Mouse (Mus musculus) hematopoietic stem cell, adult 5-6 weeks (primary cell): ENCODE results near the gene Tia1. TPM values are rescaled to one million over a fixed set of nuclear protein-coding genes. Genes with fewer than 3 reads are reported as not detected.
A peak's percentile ranks its signal among the peaks of the same experiment; 100 is the strongest.

Experiments used
- ATAC-seq, 2 experiments: fragments of 125-278 bp in 1 of 2; replicated peaks in 1 of 2; 2 replicates each; pipeline ENCODE4 v1.8.0; 2016 to 2017; ENCODE audit warnings: inconsistent platforms in 2 of 2, mild to moderate bottlenecking in 2 of 2, moderate number of reproducible peaks in 2 of 2, low read depth in 1 of 2, moderate TSS enrichment in 1 of 2; ENCODE audit not compliant: low FRiP score in 2 of 2, poor library complexity in 2 of 2, severe bottlenecking in 2 of 2, insufficient read depth in 1 of 2, low TSS enrichment in 1 of 2
- total RNA-seq: library from RNA; stranded (forward); fragments of 172-1452, 232-1000 nt; gene quantifications from 2 replicates; pipeline ENCODE4 v1.2.3, GENCODE M21; 2017

Tia1 gene
- total RNA-seq, 1 experiment from 2014 or later = 129 TPM

GRCm38 (mm10) chr6:86402681-86403607, 1.1 kb upstream of the Tia1 start:
- ATAC-seq = no peak

DNA sequence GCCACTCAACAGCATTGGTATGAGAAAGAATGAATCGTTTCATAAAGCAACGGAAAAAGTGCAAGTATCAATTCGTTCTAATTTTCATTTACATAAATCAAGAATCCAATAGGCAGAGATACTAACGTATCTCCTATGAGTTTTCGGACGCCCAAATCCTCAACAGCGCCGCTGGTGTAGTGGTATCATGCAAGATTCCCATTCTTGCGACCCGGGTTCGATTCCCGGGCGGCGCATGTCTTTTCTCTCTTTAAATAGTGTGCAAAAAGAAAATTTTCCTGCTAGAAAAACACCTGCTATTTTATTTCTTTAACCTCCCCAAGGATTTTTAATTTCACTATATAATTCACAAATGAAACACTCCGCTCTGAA, 305 bp upstream of the Tia1 start:
- peak; percentile 33 to 34; a peak in 2 of 4 replicates for ATAC-seq

GRCm38 (mm10) chr6:86404996-86405395, 977 bp downstream of the Tia1 start:
- no peak for ATAC-seq

- ATAC-seq = no peak
Observed at GRCm38 (mm10) chr6:86406306-86406705, 2.3 kb downstream of the Tia1 start.

- no peak for ATAC-seq
Observed at GRCm38 (mm10) chr6:86418711-86419110, 14.7 kb downstream of the Tia1 start.

DNA sequence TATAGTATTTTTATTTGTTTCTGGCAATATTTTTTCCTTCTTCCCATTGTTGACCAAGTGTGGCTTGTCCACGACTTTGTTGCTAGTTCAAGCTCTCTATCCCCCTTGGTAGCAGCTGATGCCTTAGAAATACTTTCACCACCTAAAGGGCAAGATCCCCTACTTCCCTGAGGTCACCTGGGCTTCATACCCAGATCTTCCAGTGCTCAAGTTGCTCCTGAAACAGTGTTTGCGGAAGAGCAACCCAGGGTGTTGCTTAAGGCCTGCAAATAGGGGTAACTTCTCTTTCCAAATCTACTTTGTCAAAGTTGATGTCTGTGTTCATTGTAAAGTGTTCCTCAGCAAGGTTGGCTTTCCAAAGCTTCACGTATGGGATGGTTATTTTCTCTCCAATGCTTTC, 15.2 kb downstream of the Tia1 start:
- no peak for ATAC-seq

DNA sequence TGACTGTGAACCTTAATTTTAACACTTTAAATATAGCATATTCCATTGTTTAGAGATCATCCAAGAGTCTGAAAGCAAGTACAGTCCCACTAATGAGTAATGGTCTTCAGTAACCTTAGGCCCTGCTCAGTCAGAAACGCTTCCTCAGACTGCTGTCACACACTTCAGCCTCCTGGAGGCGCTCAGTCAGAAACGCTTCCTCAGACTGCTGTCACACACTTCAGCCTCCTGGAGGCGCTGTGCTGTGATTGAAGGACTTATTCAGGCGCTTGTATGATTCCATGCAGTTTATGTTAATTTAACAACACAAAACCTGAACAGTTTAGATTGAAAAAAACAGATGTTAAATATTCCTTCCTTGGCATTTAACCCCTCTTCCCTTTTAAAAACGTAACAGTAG, 16.5 kb downstream of the Tia1 start:
- ATAC-seq = peak; percentile 32 to 56; a peak in 1 of 4 replicates

DNA sequence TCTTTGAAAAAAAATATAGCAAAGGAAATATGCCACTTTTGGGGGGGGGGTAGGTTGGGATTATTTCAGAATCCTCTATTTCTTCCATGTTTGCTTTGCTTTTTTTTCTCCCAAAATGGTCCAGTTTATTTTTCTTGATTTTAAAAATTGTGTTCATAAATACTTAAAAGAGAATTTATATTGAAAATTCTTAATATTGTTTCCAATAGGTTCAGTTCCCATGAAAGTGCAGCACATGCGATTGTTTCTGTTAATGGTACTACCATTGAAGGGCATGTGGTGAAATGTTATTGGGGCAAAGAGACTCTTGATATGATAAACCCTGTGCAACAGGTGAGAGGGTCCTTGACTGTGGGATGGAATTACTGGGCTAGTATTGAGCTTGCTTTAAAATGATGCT, 22.3 kb downstream of the Tia1 start, which contains the start of gene Gm44790:
TSS of gene Gm44790 (plus strand) at position 301 of the 400 bp plus-strand sequence.
- no peak for ATAC-seq

- ATAC-seq = no peak
Observed at GRCm38 (mm10) chr6:86431531-86431930, 27.5 kb downstream of the Tia1 start.

DNA sequence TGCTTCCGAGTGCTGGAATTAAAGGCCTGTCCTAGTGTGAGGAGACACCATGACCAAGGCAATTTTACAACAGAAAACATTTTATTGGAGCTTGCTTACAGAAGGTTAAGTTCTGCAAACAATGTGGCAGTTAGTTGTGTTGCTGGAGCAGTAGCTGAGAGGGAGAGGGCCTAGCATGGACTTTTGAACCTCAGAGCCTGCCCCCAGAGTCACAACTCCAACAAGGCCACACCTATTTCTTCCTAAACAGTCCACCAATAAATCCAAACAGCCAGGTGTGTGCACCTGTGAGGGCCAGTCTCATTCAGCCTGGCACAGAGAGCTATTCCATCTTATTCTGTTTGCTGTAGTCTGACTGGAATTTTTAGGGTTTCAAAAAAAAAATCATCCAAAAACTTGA, 29.7 kb downstream of the Tia1 start:
- ATAC-seq = no peak

- ATAC-seq = peak; percentile 68 to 71
Observed at GRCm38 (mm10) chr6:86437711-86438110, 33.7 kb downstream of the Tia1 start.

DNA sequence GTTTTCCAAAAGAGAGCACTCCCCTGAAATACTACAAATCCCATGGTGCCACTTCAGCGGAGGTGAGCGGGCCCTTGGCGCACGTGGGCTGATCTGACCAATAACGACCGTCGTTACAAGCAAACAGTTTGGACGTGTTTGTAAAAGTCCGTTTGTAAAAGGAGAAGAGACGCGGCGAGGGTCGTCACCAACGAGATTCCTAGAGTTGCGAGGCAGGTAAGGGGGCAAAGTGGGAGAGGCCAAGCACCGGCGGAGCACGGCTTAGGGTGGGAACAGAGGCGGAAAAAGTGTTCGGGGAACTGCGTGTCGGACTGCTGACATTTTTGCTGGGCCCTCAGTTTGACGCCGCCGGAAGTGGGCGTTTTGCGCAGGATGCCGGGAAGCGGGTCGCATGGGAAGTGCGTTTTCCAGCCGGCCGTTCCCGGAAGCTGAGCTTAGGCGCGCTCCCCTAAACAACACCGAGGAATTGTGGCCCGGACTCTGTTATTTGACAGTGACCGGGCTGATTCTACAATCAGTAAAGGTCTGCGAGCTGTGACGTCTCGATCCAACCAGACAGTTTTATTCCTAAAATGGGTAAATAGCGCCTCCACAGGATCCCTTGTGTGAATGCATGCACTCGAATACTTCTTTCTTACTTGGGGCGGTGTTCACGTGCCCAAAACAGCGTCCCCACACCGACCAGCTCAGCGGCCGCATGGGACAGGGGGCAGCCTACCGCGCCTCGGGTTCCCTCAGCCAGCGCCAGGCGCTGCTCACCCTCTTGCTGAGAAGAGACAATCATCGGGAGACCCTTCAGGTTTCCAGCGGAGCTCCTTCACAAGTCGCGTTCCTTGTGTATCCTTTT, 34.5 kb downstream of the Tia1 start, which contains the start of gene C87436:
TSS of gene C87436 (plus strand) at position 103 of the 847 bp plus-strand sequence.
- peak; percentile 87 for ATAC-seq

DNA sequence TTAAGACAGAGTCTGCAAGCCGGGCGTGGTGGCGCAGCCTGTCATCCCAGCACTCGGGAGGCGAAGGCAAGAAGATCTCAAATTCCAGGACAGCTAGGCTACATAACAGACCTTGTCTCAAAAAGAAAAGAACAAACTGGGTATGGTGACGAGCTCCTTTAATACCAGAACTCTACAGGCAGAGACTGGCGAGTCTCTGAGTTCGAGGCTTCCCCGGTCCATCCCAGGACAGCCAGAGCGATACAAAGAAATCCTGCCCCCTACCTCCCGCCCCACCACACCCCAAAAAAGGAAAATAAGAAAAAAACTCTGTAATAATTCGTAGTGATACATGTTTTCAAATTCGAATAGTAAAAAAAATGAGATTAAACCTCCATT, 35.1 kb downstream of the Tia1 start:
- ATAC-seq = no peak

- ATAC-seq = no peak
Observed at GRCm38 (mm10) chr6:86439531-86439930, 35.5 kb downstream of the Tia1 start.

- ATAC-seq = no peak
Observed at GRCm38 (mm10) chr6:86441571-86441970, 37.6 kb downstream of the Tia1 start.

DNA sequence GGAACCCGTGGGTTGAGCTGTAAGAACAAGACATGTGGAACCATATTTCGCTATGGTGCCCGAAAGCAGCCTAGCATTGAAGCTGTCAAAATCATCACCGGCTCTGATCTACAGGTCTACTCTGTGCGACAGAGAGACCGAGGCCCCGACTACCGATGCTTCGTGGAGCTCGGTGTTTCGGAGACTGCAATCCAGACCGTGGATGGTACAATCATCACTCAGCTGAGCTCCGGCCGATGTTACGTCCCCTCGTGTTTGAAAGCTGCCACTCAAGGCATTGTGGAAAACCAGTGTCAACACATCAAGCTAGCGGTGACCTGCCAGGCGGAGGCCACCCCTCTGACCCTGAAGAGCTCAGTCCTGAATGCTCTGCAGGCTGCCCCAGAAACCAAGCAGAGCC, 41.5 kb downstream of the Tia1 start:
- ATAC-seq = no peak

GRCm38 (mm10) chr6:86446927-86447568, 43.0 kb downstream of the Tia1 start:
- ATAC-seq = peak in 1 of 2 experiments; percentile 49; a peak in 2 of 4 replicates

GRCm38 (mm10) chr6:86456727-86457126, 52.7 kb downstream of the Tia1 start:
- no peak for ATAC-seq
